Mouse (Mus musculus) right cerebral cortex, adult 18-20 months (tissue): ENCODE measurements around the gene Utp11.

Experiments used
- DNase-seq: peaks from one replicate; pipeline ENCODE4 v3.0.0; 2022; ENCODE audit warnings: mixed read lengths

Gene Utp11

DNA sequence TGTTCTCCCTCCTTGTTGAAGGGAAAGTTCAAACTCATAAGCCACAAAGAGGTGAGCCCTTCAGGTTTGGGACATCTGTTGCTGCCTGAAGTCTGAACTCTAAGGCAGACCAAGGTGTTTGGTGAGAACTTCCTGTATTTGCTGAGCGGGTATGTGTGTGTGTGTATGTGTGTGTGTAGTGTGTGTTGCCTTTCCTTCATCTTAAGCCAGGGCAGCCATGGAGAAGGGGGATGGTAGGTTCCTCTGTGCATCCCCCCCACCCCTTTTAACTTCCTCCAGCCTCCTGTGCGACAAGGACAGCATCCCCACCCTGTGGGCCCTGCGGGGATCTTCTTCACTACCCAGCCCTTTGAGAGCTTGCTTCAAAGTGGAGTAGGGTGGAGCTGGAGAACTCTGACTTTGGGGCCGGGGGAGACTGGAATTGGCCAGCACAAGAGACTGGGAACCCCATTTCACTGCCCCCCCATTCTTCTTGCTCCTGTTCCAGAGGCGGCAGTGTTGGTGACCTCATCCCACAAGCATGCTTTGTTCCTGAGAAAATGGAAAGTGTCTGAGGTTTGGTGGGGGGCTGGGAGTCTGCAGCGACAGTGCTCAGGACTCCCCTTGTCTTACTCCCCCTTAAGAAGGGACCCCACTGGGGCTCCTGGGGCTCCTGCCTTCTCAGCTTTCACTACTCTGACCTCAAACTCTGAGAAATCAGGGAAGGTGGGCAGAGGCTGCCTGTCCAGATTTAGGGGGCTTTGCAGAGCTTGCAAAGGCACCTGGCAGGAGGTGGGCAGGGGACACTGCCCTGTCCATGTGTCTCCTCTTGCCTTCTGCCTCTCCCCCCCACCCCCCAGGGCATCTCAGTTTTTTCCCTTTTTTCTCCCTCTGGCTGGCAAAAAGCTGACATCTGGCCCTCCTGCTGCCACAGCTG is 10.7 kb upstream of the Utp11 start:
- DNase-seq, result no peak

DNA sequence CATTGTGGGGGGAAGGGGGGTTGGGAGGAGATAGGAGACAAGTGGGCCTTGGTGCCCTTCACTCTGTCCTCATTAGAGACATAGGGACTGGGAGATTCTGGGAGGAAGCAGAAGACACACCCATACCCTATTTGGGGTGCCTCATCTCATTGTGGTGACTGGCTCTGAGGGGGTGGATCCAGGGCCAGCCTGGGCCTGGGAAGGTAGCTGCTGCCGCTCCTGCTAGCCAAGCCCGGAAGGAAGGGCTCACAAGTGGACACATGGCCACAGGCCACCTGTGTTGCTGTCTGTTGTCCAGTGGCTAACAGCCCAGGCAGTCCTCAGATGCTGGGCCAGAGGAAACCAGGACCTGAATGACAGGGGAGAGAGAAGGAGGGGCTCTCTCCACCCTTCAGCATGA is 10.0 kb upstream of the Utp11 start:
- DNase-seq, result no peak

DNA sequence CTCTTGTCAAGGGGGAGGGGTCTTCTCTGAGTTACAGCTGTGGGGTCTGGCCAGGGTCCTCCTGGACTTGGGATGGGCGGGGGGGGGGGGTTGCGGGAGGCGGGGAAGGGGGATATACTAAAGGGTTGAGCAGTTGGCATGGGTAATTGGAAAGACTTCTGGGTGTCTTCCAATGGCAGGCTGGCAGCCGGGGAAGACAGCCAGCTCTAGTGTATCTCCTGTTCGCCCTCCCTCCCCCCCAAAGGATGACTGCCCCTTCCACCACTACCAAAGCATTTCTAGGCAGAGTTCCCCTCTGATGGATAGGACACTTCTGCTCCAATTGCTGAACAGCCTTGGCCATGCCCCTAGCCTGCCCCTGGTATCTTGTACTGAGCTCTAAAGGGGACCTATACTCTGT is 8.5 kb upstream of the Utp11 start:
- no peak for DNase-seq

DNA sequence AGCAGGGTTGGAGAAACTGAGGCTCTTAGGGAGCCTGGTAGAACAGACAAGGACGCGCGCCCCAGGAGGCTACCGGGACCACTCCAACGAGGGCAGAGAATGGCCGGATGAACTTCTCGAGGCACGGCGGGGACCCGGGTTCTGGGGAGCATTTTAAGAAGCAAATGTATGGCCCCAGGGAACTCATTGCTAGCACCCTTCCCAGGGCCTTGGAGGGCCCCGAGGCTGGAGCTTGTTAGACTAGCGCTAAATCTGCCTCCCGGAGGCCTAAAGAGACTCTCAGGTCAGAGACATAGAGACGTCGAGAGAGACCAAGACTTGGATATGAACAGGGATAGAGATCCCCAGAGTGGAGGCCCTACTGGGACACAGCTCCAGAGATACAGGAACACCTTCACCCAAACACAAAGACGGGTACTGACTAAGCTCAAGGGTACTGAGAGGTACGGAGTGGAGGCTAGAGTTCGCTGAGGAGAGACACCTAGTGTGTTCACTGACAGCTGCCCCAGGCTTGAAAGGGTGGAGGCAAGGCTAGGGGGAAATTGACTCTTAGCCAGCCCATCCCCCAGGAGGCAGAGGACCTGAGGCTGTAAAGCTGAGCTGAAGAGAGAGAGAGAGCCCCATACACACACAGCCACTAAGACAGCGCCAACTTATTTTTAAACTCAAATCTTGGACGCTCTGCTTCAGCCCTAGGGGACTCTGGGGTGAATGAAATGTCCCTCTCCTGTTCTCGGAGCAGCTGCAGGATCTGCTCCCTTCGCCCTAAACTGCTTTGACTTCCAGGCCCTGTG is 7.8 kb upstream of the Utp11 start:
- DNase-seq, result no peak

DNA sequence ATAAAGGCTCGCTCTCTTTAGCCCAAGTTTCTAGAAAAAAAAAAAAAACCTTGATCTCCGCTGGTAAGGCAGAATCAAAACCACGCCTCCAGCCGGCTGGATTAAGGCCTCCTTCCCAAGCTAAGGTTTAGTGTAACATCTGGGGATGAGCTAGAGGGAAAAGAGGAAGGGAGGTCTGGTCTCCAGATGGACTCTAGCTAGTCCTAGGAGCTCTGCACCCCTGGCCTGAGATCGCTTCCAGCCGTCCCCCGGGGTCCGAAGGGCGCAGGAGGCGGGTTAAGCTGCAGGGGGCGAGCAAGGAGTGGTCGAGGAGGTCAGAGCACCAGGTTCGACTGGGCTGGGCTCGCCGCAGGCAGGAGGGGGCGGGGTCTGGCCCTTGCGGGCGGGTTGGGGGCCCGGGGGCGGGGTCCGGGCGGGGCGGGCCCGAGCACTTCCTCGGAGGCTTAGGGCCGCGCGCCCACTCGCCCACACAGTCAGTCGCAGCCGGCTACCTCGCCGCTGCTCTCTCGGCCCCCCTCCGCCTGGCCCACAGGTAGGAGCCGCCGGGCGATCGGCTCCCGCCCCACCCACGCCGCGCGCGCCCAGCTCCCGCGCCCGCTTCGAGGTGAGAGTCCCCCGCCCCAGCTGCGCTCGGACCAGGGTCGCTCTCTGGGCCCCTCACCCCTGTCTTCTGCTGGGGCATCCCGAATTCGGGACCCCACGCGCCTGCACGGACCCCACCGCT is 7.0 kb upstream of the Utp11 start, which contains the start of gene Fhl3:
Gene Fhl3, plus strand, starts transcription at position 454 of the 724 bp plus-strand sequence.
- no peak for DNase-seq

DNA sequence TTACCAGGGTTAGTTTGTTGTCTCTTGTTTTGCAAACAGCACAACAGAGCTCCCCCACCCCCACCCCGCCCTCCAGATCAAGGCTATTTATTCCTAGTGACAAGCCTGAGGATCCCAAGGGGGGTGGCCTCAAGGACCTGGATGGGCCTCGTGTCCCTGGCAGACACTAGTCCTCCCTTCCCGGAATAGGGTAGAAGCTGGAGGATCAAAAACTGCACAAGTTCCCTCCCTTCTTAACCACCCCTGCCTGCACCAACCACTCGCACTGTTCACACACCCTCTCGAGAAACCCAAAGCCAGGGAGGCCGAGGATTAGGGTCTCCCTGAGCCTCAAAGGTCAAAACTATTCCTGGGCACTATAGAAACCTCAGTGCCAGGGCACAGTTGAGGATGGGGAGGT is 6.4 kb upstream of the Utp11 start:
- no peak for DNase-seq

DNA sequence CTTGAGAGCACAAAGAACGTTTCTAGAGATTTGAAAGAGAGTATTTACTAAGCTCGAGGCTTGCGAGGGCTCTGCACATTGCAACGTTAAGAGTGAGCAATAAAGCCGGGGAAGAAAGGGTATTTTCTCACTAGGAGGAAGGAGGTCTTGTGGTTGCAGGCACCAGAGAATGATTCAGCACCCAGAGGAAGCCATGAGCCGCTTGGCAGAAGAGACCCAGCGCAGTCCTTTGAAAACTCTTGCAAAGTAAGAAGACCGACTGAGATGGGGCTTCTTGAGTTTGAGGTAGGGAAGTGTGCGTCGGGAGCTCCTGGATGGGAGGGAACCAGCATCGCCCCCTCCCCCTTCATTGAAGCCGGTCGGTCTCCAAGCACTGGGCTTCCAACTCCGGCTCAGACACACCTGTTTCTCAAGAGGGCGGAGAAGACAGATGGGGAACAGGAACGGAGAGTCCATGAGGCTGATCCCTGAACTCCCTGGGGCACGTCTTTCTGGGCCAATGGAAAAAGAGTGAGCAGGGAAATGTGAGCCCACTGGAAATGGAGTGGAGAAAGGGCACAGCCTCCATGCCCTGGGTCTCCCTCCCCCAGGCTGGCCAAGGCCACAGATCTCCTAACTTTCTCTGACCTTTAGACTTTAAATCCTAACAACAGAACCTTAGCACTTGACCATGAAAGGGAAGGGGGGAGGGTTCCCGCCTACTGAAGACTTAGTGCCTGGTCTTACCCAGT is 2.6 kb upstream of the Utp11 start:
- no peak for DNase-seq

DNA sequence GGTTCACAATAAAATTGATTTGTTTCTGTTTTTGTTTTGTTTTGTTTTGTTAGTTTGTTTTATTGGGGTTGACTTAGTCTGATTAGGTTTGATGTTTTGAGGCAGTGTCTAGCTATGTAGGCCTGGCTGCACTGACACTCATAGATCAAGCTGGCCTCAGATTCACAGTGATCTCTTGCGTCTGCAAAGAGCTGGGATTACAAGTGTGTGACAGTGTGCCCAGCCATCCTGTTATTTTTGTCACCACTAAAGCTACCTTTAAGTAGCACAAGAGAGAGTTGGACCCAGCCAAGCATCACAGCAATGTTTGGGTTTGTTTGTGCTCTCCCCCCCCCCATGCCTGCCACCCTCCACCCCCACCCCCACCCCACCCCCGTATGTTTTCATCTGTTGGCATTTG is 1.2 kb upstream of the Utp11 start:
- no peak for DNase-seq

DNA sequence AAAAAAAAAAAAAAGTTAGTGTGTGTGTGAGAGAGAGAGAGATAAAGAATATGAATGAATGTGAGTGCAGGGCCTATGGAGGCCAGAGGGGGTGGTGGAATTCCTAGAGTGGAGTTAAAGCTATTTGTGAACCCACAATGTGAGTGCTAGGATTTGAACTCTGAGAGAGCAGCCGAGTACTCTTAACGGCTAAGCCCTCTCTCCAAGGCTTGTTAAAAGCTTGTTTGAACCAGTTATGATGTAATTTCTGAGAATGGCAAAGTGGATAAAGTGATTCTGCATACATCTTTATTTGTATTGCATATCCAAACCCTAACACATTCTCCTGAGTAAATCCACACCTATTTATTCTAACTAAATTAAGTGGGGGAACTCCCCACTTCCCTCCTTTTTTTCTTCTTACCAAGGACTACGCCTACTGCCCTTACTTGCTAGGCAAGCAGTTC is 961 bp downstream of the Utp11 start:
- DNase-seq, result no peak

DNA sequence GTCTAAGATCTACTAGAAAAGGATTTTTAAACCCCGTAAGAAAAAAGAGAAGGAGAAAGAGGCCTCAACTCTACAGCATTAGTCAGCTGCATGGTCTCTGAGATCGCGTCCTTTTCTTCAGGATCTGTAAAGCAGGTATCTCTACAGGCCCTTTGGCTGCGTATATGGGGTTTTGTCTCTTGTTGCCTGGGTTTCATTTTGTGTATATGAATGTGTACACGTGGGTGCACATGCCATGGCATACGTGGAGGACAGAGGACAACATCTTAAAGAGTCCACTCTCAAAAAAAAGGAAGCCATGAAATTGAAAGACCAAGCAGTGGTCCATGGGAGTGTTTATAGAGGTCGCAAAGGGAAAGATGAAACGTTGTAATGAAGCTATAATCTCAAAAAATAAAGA is 1.9 kb downstream of the Utp11 start:
- no peak for DNase-seq

DNA sequence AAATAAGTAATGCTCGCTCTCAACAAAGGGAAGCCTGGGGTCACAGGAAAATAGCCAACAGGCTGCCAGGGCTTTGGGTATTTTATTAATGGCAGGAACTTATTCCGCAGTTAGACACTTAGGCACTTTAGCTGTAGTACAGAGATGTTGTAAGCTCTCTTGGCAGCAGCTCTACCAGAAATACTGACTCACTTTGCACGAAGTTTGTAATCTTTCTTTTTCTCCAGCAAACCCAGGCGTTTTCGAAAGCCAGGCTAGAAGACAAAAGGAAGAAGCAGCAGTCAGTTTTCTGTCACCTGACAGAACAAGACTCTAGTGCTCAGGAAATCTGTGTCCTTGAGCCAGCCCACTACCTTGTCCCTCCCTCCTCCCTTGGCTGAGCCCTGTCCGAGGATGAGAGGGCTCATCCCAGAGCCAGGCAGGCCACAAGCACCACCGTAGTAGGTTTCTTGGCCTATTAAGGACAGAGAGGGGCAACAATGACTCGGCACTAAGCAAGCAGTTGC is 7.5 kb downstream of the Utp11 start:
- DNase-seq, result no peak

DNA sequence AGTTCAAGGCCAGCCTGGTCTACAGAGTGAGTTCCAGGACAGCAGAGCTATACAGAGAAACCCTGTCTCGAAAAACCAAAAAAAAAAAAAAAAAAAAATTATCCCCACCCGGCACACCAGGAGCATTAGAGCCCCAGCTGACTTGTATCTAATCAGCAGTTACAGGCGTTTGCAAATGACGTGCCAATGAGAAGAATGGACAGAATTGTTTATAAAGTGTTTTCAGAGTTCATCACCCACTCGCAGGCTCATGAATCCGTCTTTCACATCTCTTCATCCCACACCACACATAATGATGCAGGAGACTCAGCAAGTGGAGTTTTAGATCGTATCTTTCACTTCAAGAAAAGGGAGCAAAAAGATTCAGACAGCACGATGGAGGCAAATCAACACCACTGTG is 7.9 kb downstream of the Utp11 start:
- no peak for DNase-seq

DNA sequence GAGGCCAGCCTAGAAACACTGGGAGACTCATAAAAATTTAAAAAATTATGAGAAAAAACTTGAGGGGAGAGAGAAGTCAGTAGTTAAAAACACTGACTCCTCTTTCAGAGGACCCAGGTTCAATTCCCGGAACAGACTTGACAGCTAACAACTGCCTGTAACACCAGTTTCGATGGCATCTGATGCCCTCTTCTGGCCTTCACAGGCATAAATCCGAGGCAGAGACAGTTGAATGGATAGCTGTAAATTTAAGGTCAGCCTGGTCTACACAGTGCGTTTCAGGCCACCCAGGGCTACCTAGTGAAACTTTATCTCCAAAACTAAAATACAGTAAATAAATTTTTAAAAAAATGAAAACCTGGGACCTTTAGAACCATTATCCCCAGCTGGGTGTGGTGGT is 8.4 kb downstream of the Utp11 start:
- no peak for DNase-seq

DNA sequence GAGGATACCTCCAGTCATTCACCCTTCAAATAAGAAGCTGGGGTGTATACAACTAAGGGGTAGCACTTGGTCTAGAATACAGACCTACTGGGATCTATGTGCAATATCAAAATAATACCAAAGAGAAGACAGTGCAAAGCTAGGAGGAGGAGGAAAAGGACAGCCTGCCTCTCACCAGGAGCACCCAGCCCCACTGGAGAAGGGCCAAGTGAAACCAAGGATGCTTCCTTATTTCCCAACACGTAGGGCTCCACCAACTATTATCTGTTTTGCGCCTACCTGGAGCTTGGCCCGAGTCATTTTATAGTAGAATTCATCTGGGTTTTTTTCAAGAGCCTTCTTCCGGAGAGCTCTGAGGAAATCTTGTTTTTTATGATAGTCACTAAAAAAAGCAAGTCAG is 9.9 kb downstream of the Utp11 start:
- DNase-seq, result no peak

DNA sequence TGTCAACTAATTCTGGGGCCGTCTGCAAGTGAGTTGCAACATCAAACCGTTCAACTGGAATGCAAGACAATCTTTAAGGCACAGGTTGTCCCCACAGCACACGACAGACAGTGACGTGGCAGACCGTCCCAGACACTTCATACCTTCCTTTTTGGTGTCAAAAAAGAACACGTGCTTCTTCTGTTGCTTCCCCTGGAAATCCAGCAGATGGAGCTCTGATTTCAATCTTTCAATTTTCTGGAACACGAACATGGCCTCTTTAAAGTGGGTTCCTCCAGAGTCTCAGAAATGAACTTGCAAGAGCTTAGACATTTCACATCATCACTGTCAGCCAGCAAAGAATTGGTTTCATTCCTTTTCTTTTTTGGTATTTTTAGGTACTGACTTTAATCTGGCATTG is 11.1 kb downstream of the Utp11 start:
- DNase-seq, result no peak

DNA sequence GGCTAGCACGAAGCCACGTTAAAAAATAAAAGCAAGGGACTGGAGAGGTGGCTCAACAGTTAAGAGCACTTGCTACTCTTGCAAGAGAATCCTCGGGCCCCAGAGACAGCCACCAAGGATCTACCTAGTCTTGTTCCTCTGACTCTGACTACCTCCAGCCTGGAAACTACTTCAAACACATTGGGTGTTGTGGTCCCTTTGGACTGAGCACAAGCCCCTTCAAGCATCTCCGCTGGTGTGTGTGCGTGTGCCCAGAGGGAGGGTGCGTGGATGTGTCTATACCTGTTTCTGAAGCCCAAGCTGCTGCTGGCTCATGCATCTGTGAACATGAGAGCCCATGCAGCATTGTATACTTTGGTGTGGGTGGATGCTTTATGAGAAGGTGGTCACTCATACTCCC is 17.4 kb downstream of the Utp11 start:
- DNase-seq, result no peak

DNA sequence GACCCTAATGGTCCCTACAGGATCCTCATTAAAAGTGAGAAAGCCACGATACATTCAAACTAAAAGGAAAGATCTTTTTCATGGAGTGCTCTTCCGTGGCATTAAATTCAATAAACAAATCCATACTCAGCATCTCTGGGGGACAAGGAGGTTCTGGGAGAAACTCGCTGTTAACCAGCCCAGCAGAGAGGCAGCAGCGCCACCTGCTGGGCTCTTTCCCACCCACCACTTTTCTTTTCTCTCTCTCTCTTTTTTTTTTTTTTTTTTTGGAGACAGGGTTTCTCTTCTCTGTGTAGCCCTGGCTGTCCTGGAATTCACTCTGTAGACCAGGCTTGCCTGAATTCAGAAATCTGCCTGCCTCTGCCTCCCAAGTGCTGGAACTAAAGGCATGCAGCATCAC is 18.4 kb downstream of the Utp11 start:
- peak; percentile 65 for DNase-seq

DNA sequence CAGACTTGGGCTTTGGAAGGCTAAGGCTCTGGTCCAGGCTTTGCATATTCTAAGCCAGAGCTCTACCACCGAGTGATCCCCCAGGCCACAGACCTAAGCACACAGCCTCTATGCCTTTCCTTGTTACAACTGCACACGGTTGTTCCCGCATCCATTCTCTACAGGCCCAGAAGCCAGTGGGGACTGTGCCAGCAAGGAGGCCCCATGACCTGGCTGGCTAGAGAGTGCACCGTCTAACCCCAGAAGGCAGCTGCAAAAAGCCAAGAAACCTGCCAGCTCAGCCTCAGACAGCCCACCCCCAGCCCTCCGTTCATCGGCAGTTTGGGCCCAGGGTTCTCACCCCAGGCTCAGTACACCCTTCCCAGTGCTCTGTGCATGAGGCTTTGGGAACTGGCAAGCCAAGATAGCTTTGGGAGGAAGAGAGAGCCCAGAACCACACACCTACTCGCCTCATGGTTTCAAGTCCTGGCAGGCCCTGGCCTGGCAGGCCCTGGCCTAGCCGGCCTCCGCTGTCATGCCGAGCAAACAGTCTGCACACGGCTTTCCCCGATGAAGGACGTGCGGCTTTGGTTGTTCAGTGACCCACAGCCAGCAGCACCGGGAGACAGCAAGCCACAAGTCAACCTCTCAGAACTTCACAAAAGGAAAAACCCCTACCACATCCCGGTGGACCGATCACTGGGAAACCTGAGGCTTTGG is 18.9 kb downstream of the Utp11 start:
- DNase-seq, result no peak

DNA sequence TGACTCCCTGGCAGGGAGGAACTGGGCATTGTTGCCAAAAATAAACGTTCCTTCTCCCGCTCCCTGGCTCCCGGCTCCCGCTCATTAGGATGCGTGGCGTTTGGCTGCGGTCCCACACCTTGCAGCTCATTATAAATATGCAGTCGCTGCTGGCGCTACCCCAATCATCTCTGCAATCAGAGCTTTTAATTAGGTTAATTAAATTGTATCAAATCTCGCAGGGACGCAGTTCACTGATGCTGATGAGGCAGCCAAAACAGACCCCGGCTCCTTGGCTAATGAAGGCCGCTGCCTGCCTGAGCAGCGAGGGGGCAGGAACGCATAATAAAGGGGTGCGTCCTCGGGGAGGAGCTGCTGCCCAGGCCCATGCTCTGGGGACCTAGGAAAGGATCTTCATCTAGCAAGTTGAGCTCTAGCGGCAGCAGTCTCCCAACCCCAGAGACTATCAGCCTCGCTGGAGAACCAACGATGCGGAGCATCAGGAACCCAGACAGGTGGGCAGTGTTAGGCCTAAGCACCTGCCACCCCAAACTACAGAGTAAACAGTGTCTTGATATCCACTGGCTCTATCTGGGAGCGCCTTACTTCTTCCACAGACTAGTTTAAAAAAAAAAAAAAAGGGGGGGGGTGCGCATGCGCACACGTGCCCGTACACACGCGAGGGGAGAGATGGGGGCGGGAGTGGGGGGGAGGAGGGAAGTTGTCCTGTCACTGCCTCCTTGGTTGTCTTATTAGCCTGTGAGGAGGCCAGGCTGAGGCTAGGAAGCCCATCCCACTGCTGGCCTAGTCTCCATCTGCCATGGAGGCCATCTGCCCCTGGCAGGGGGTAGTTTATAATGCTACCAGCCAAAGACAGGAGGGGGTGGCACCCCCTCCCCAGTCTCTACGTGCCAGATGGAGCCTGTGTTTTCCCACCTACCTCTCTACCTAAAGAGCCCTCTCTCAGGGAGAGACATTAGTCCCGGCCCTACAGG is 20.8 kb downstream of the Utp11 start:
- no peak for DNase-seq

DNA sequence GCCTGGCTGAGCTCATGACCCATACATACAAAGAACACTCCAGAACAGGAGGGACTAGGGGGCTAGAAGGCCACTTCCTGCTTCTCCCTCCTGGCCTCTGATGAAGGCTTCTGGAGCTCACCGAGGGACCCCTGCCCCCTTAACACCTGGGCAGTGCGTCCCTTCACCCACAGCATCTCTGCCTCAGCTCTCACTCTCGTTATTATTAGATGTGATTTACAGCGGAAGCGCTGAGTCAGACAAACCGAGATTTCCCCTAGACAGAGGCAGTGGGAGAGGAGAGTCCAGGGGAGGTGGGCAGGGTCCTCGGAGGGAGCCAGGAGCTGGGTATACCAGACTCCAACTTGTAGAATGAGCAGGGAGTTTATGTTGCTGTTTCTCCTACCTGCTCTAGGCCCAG is 21.8 kb downstream of the Utp11 start:
- no peak for DNase-seq

DNA sequence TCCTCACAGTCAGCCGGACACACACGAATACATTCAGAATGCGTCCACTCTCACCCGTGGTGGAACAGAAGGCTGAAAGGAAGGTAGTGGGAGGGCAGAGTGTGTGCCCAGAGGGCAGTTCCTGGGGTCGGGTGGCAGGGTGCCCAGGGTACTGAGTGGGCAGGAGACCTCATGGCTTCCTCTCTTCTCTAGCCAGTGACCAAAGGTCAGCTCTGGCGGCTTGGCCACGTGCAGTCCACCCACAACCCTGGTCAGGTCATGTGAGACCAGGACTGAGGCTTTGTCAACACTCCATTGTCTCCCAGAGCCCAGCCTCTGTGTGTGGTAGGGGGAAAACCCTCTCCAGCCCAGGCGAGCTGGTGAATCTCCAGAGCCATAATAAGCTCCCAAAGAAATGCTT is 23.2 kb downstream of the Utp11 start:
- DNase-seq, result no peak
